Mouse (Mus musculus): ENCODE data around the gene Tnnc2. TPM values are rescaled to one million over a fixed set of nuclear protein-coding genes. Genes with fewer than 3 reads are reported as not detected.

Gene Tnnc2
- polyA plus RNA-seq, 1 experiment from 2014 or later, result 26.2 TPM

DNA sequence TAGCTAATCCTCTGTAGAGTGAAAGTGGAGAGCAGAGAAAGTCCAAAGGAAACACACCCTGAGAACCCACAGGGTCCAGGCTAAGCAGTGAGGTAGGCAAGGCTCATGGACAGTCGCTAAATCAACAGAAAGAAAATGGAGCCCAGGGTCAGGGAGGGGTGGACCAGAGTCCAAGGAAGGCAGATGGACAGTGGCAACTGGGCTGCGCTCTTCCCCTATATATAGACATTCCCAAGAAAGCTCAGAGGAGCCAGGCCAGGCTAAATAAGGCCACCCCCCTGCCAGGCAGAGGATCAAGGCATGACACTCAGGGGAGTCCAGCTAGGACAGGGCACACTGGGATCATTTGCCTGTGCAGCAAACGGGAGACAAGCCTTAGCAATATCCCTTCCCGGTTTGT lies 2.1 kb upstream of the Tnnc2 start:
- ATAC-seq (ENCODE audit: low FRiP score, low read depth), result no peak
- Histone ChIP-seq H3K27ac (no peak overlapping the region), H3K36me3 (no peaks in the 10 kb centered on the region), H3K4me2 (replicated peaks) (no peak overlapping the region), H3K9ac (no peak overlapping the region), H3K27me3 (replicated peaks) (no peaks in the 10 kb centered on the region), H3K9me3 (no peaks in the 10 kb centered on the region), H3K4me1 (no peaks in the 10 kb centered on the region), H3K4me3 (no peak overlapping the region)
- 67% methylated on average over 4 of the region's 4 CpGs for WGBS

DNA sequence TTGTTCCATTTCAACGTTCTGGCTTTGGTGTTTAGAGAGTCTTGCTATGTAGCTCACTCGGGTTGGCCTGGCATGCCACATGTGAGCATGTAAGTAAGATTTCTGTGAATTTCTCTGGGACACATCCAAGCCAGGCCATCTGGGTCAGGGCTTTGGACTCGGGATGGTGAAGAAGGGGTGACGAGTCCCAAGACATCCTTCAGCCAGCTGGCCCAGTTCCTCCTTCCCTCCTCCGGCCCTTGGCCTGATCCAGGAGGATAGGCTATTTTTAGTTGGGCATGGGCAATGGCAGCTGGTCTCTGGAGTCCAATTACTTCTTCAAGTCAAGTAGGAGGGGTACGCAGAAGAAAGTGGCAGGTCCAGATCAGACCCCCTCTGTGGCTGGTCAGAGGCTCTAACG lies 958 bp downstream of the Tnnc2 start:
- H3K27me3 ChIP-seq (replicated peaks), result no peaks in the 10 kb centered on the region
- no peaks in the 10 kb centered on the region for H3K4me1 ChIP-seq
- no peak overlapping the region for H3K27ac ChIP-seq
- H3K4me2 ChIP-seq (replicated peaks), result no peak overlapping the region
- H3K4me3 ChIP-seq, result no peak overlapping the region
- 87% methylated on average over 7 of the region's 7 CpGs for WGBS
- H3K36me3 ChIP-seq, result no peaks in the 10 kb centered on the region
- no peak for ATAC-seq (ENCODE audit: low FRiP score, low read depth)
- no peak overlapping the region for H3K9ac ChIP-seq
- no peaks in the 10 kb centered on the region for H3K9me3 ChIP-seq

DNA sequence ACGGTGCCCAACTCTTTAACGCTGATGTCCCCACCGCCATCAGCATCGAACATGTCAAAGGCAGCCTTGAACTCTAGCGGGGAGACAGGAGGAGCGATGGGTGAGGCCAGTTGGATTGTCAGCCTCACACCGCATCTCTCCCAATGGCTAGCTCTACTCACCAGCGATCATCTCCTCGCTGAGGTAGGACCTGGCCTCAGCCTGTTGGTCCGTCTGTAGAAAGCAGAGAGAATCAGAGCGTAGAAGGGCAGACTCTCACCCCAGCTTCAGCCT lies 1.8 kb downstream of the Tnnc2 start:
- WGBS, result 92% methylated on average over 11 of the region's 11 CpGs
- no peaks in the 10 kb centered on the region for H3K9me3 ChIP-seq
- H3K27me3 ChIP-seq (replicated peaks), result no peaks in the 10 kb centered on the region
- H3K9ac ChIP-seq, result no peak overlapping the region
- H3K4me2 ChIP-seq (replicated peaks), result no peak overlapping the region
- no peak overlapping the region for H3K4me3 ChIP-seq
- H3K4me1 ChIP-seq, result no peaks in the 10 kb centered on the region
- no peaks in the 10 kb centered on the region for H3K36me3 ChIP-seq
- no peak overlapping the region for H3K27ac ChIP-seq
- no peak for ATAC-seq (ENCODE audit: low FRiP score, low read depth)

DNA sequence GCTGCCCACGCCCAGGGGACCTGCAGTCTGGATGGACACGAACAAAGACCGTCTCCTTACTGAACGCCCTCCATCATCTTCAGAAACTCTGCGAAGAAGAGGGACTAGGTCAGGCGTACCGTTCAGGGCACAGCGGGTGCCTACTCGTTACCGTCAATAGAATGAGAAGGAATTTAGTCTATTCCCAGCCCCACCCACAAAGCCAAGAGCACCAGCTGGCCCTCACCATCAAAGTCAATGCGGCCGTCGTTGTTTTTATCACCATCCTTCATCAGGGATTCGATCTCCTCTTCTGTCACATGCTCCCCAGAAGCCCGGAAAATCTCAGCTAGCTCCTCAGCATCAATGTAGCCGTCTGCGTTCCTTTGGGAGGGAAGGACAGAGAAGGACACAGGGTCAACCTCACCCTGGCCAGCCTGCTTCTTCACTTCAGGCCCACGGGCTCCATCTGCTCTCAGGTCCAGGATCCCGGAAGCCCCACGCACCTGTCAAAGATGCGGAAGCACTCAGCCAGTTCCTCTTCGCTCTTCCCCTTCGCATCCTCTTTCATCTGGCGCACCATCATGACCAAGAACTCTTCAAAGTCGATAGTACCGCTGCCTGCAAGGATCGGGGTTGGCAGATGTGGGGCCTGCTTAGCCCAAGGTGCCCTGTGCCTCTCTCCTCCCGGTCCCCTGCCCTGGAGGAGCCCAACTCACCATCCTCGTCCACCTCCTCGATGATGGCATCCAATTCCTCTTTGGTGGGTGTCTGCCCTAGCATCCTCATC lies 2.3 kb downstream of the Tnnc2 start:
- Histone ChIP-seq H3K4me1 (no peaks in the 10 kb centered on the region), H3K4me2 (replicated peaks) (no peak overlapping the region), H3K36me3 (0 out of 2 replicates have a peak, but pooled peaks cover 1% of the 10 kb centered on the region), H3K27me3 (replicated peaks) (no peaks in the 10 kb centered on the region), H3K4me3 (no peak overlapping the region), H3K27ac (no peak overlapping the region), H3K9ac (no peak overlapping the region; the same call in 1 of the 2 replicates), H3K9me3 (no peaks in the 10 kb centered on the region)
- ATAC-seq (ENCODE audit: low FRiP score, low read depth), result no peak
- WGBS, result 83% methylated on average over 30 of the region's 30 CpGs

DNA sequence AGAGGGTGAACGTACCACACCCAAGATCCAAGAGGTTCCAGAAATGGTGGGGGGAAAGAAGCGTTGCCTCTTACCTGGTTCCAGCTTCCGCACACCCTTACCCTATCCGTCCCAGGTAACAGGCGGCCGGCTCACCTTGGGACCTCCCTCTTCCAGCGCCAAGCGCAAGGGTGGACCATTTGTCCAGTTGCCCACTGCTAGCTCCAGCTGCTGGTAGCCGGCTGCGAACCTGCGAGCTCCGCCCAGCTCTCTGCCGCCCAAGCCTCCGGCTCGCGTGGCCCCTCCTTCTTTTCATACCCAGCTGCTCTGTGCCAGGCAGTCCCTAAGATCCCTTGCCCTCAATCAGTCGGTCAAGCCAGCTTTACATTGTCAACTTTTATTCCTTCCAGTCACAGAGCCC lies 3.0 kb downstream of the Tnnc2 start:
- H3K27ac ChIP-seq, result no peak overlapping the region
- no peak for ATAC-seq (ENCODE audit: low FRiP score, low read depth)
- no peak overlapping the region for H3K9ac ChIP-seq
- H3K4me1 ChIP-seq, result peaks cover 2% of the 10 kb centered on the region; the same call in 1 of the 2 replicates
- no peak overlapping the region for H3K4me3 ChIP-seq
- H3K36me3 ChIP-seq, result peaks cover 7% of the 10 kb centered on the region; the same call in 1 of the 2 replicates
- H3K27me3 ChIP-seq (replicated peaks), result no peaks in the 10 kb centered on the region
- no peaks in the 10 kb centered on the region for H3K9me3 ChIP-seq
- 66% methylated on average over 17 of the region's 17 CpGs for WGBS
- no peak overlapping the region for H3K4me2 ChIP-seq (replicated peaks)

DNA sequence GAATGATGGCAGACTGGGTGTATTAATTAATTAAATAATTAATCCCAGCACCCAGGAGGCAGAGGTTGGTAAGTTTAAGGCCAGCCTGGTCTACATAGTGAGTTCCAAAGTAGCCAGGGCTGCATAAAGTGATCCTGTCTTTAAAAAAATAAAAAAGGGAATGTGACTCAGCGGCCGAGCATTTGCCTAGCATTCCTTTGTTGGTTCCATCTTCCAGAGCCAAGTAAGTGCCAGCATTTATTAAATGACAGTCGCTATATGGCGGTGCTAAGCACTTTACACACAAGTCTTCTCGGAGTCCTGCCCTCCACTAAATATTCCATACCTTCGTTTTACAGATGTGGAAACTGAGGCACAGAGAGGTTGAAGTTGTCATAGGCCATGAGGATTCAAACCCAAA lies 3.6 kb downstream of the Tnnc2 start:
- Histone ChIP-seq H3K4me2 (replicated peaks) (no peak overlapping the region), H3K36me3 (peaks cover 14% of the 10 kb centered on the region), H3K4me1 (peaks cover 9% of the 10 kb centered on the region), H3K27ac (no peak overlapping the region), H3K27me3 (replicated peaks) (no peaks in the 10 kb centered on the region), H3K9me3 (no peaks in the 10 kb centered on the region), H3K4me3 (no peak overlapping the region), H3K9ac (no peak overlapping the region)
- ATAC-seq (ENCODE audit: low FRiP score, low read depth), result no peak
- 85% methylated on average over 6 of the region's 6 CpGs for WGBS

DNA sequence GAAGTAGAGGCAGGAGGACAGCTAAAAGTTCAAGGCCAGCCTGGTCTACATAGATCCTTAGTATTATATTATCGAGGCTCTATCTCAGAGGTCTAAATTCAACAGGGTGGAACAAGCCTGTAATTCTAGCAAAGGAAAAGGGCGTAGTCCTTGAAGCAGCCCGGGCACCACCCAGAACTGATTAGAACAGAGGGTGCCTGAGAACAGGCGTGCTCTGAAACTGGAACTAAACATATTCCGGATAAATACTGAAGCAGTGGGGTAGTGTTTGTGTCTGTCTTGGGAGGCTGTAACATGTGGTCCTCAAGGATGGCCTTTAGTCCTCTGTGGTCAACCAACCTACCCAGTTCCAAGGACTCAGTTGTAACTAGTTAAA lies 5.8 kb downstream of the Tnnc2 start:
- 92% methylated on average over 5 of the region's 5 CpGs for WGBS
- peaks cover 22% of the 10 kb centered on the region for H3K4me1 ChIP-seq
- no peaks in the 10 kb centered on the region for H3K9me3 ChIP-seq
- H3K9ac ChIP-seq, result no peak overlapping the region
- peaks cover 15% of the 10 kb centered on the region for H3K36me3 ChIP-seq
- ATAC-seq (ENCODE audit: low FRiP score, low read depth), result no peak
- no peak overlapping the region for H3K27ac ChIP-seq
- H3K4me2 ChIP-seq (replicated peaks), result no peak overlapping the region
- no peaks in the 10 kb centered on the region for H3K27me3 ChIP-seq (replicated peaks)
- no peak overlapping the region for H3K4me3 ChIP-seq

DNA sequence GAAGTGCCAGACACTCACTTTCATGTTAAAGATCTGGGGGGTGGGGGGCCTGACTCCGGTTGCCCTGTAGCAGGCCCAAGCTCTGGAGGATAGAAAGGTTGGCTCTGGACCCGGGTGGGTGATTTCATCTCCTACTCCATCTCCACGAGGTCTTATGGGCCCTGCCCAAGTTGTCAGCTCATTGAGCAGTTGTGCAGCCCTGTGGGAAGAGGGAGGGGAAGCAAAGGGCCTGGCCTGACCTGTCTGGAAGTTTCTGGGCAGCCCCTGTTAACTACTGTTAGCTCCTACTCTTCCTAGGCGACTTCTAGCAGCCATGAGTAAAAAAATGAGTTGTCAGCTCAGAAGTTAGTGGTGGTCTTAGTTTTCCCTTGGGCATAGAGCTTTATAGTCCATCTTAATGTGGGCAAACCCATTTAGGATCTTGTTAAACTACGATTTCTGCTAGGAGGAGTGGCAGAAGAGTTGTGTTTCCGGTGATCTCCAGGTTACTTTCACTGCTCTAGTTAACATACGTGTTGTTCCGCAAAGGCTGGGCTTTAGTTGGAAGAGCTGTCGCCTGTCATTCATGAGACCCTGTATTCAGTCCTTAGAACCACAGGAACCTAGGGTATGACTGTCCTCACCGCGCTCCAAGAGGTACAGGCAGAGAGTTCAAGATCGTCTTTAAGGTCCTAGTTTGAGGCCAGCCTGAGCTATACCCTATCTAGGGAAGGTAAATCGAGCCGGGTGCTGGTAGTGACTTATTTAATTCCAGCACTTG lies 6.4 kb downstream of the Tnnc2 start:
- Histone ChIP-seq H3K27ac (no peak overlapping the region), H3K4me1 (peaks cover 22% of the 10 kb centered on the region), H3K4me3 (no peak overlapping the region), H3K4me2 (replicated peaks) (no peak overlapping the region), H3K36me3 (peaks cover 16% of the 10 kb centered on the region), H3K27me3 (replicated peaks) (no peaks in the 10 kb centered on the region), H3K9ac (no peak overlapping the region), H3K9me3 (no peaks in the 10 kb centered on the region)
- ATAC-seq (ENCODE audit: low FRiP score, low read depth), result no peak
- 79% methylated on average over 14 of the region's 14 CpGs for WGBS

DNA sequence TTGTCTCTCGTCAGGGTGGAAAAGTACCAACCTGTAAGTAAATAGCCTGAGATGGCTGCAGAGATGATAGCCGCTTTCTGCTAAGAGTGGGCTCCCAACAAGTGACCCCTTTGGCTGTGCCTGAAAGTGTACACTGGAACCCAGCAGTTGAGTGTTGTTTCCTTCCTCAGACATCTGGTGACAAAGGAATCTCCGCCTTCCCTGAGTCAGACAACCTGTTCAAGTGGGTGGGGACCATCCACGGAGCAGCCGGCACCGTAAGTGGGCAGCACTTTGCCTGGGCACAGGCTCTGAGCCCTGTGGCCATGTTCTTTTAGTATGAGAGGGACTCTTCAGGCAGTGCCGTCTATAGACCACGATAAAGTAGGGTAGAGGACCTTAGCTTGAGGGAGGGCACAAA lies 8.6 kb downstream of the Tnnc2 start:
- peak overlapping the region; percentile 78 for H3K4me2 ChIP-seq (replicated peaks)
- H3K27me3 ChIP-seq (replicated peaks), result no peaks in the 10 kb centered on the region
- no peak for ATAC-seq (ENCODE audit: low FRiP score, low read depth)
- peaks cover 38% of the 10 kb centered on the region for H3K36me3 ChIP-seq
- peak overlapping the region; percentile 65 for H3K4me3 ChIP-seq
- 82% methylated on average over 8 of the region's 8 CpGs for WGBS
- H3K9ac ChIP-seq, result peak overlapping the region; percentile 52
- H3K9me3 ChIP-seq, result no peaks in the 10 kb centered on the region
- no peak overlapping the region for H3K27ac ChIP-seq
- peaks cover 22% of the 10 kb centered on the region for H3K4me1 ChIP-seq

DNA sequence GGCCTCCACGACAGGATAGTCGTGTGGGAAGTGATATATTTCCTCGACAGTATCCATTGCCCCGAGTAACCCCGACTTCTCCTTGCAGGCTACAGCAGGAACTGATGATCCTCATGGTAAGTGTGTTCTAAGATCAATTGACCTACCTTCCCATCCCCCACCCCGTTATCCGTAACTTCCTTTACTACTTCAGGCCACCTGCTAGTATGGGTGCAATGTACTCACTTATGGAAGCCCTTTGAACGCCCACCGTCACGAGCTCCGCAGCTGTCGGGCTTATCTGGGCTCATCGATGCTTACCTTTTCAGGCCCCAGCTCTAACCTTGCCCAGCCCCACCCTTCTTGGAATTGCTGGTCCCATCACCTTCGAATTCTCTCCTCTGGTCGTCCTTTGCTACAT lies 9.5 kb downstream of the Tnnc2 start:
- no peaks in the 10 kb centered on the region for H3K9me3 ChIP-seq
- WGBS, result 5% methylated on average over 15 of the region's 15 CpGs
- peak overlapping the region; percentile 65 for H3K4me3 ChIP-seq
- peaks cover 46% of the 10 kb centered on the region for H3K36me3 ChIP-seq
- no peak for ATAC-seq (ENCODE audit: low FRiP score, low read depth)
- no peak overlapping the region for H3K27ac ChIP-seq
- H3K27me3 ChIP-seq (replicated peaks), result no peaks in the 10 kb centered on the region
- H3K9ac ChIP-seq, result peak overlapping the region; percentile 52
- peaks cover 22% of the 10 kb centered on the region for H3K4me1 ChIP-seq
- H3K4me2 ChIP-seq (replicated peaks), result peak overlapping the region; percentile 78

DNA sequence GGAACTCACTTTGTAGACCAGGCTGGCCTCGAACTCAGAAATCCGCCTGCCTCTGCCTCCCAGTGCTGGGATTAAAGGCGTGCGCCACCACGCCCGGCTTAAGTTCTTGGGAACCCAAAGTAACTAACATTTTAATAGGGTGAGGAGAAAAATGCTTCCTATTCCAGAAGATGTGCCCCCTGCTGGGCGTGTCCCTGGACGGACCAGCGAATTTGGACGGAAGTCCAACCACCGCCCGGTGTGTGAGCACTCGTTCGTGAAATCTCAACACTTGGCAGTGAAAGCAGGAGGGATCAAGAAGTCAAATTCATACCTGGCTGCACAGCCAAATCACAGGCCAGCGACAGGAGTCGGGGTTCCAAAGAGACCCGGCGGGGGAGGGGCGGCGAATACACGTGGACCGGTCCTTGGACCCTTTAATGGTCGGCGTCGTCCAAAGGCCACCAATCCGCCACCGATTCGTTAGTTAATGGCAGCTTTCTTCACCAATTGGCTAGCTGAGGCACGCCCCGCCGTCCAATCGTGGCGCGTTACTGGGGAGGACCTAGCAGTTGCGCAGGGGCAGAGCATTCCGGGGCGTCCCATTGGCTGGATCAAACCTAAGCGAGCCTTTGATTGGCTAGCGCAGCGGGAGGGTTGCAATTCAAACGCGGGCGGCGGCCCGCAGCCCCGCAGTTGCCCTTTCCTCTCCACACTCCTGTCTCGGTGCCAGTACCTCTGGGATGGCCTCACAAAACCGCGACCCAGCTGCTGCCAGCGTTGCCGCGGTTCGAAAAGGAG lies 10.3 kb downstream of the Tnnc2 start, which contains the start of gene Ube2c:
Ube2c (plus strand) TSS at position 641 of the 780 bp plus-strand sequence.
- H3K27ac ChIP-seq, result no peak within 1 kb of the TSS
- peak within 1 kb of the TSS; percentile 52 for H3K9ac ChIP-seq
- peaks cover 22% of the 10 kb centered on the region for H3K4me1 ChIP-seq
- peak within 1 kb of the TSS; percentile 65 for H3K4me3 ChIP-seq
- peak within 1 kb of the TSS; percentile 78 for H3K4me2 ChIP-seq (replicated peaks)
- 2% methylated on average over 53 of the region's 53 CpGs for WGBS
- ATAC-seq (ENCODE audit: low FRiP score, low read depth), result peak; percentile 99
- H3K36me3 ChIP-seq, result peaks cover 53% of the 10 kb centered on the region
- no peaks in the 10 kb centered on the region for H3K27me3 ChIP-seq (replicated peaks)
- H3K9me3 ChIP-seq, result no peaks in the 10 kb centered on the region

DNA sequence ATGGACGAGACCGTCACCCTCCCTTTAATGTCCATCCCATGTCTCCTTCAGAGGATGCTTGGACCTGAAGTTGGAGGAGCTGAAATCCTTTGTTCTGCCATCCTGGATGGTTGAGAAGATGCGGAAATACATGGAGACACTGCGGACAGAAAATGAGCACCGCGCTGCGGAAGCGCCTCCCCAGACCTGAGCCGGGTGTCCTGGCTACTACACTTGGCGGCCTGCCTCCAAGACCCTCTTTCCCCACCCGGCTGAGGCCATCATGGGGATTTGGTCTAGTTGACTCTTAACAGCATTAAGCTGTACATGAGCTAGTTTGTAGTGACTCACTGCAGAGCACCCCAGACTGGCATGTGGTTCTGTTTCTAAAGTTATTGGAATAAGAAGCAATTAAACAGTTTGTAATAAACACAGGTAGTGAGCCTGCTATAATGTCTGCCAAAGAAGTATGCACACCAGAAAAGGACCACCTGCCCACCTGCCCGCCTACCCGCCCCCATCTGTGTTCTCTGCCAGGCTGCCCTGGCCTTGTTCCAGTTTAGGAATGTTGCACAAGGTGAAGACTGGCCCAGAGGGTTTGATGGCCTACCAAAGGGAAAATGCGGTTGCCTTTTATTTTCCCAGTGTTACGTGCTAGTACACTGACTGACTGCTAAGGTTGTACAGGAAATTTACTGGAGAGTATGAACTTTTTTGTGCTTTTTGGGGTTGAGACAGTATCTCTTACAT lies 11.8 kb downstream of the Tnnc2 start:
- ATAC-seq (ENCODE audit: low FRiP score, low read depth), result no peak
- no peak overlapping the region for H3K4me2 ChIP-seq (replicated peaks)
- H3K9me3 ChIP-seq, result no peaks in the 10 kb centered on the region
- H3K9ac ChIP-seq, result no peak overlapping the region
- peaks cover 22% of the 10 kb centered on the region for H3K4me1 ChIP-seq
- no peak overlapping the region for H3K27ac ChIP-seq
- H3K27me3 ChIP-seq (replicated peaks), result no peaks in the 10 kb centered on the region
- WGBS, result 94% methylated on average over 15 of the region's 15 CpGs
- peaks cover 62% of the 10 kb centered on the region for H3K36me3 ChIP-seq
- H3K4me3 ChIP-seq, result no peak overlapping the region
